8 mouse cellular contexts compared by ENCODE assay signal in the genomic region with DNA sequence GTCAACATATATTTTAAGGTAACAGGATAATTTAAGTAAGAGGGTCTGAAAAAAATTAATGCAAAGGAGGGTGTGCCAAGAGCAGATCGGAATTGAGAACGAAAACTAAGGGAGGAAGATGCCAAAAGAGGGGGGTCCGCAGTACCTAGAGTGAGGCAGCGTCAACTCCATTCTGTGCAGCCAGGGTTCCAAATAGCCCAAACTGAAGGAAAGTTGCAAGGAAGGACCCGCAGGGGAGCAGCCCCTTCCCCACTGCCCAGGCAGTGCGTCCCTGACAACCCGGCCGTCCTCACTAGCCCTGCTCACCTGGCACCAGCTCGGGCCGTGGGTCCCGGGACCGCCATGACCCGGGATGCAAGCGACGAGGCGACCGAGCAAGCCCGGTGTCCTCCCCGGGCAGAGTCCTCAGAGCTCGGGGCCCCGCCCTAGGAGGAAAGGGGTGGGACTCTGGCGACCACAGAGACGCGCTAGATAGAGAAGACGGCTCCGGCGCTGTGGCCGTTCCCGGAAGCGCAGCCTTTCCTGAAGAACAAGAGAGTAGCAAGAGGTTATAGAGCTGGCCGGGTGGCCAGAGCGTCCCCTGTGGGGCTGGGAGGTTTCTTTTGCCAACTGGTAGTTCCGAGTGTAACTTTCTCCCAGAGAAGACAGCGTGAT. TPM values are rescaled to one million over a fixed set of nuclear protein-coding genes. Genes with fewer than 3 reads are reported as not detected.
DNase-seq lines count a peak whose midpoint lies in the region; ATAC-seq and TF ChIP-seq lines count a peak whose summit lies in the region.

A gene (minus strand): TSS at position 437 of the 654 bp plus-strand sequence.

- H3K4me3 ChIP-seq in bone marrow, adult 2 months (replicated peaks; ENCODE audit: control insufficient read depth, low read depth, low read length), result peak within 1 kb of the TSS; percentile 94
- peak within 1 kb of the TSS; percentile 87 for H3K4me3 ChIP-seq in embryonic facial prominence, embryonic 15.5 days (replicated peaks)
- peak within 1 kb of the TSS; percentile 72 for H3K4me3 ChIP-seq in limb, embryonic 14.5 days (replicated peaks; ENCODE audit: low read length)
- H3K4me3 ChIP-seq in midbrain, postnatal 0 days (ENCODE audit: low read depth, low read length), result peak within 1 kb of the TSS; percentile 81

- peak within 1 kb of the TSS; percentile 67 for H3K4me2 ChIP-seq in embryonic facial prominence, embryonic 15.5 days (replicated peaks)
- H3K4me2 ChIP-seq in limb, embryonic 14.5 days (replicated peaks; ENCODE audit: low read depth, low read length, severe bottlenecking), result peak within 1 kb of the TSS; percentile 60
- H3K4me2 ChIP-seq in midbrain, postnatal 0 days (ENCODE audit: low read depth, low read length, poor library complexity, severe bottlenecking), result peak within 1 kb of the TSS; percentile 75

- ATAC-seq in embryonic facial prominence, embryonic 15.5 days (ENCODE audit: insufficient number of reproducible peaks, low FRiP score, low TSS enrichment, low read depth), result peak; percentile 99
- ATAC-seq in limb, embryonic 14.5 days (ENCODE audit: low FRiP score, low read depth), result peak; percentile 96
- ATAC-seq in midbrain, postnatal 0 days (ENCODE audit: low FRiP score), result peak; percentile 97

- peak; percentile 90; the same call in 1 of the 2 replicates for TF ChIP-seq POLR2A in bone marrow, adult 2 months (IDR thresholded peaks at IDR 0.05; ENCODE audit: borderline replicate concordance, control insufficient read depth, low read depth, low read length)
- peak; percentile 73; the same call in 1 of the 2 replicates for TF ChIP-seq POLR2A in limb, embryonic 14.5 days (IDR thresholded peaks at IDR 0.05; ENCODE audit: borderline replicate concordance, extremely low read depth, insufficient read depth, insufficient read length)

- WGBS in bone marrow, adult 2 months, result under 1% methylated on average over 34 of the region's 34 CpGs
- WGBS in embryonic facial prominence, embryonic 15.5 days, result under 1% methylated on average over 34 of the region's 34 CpGs
- WGBS in limb, embryonic 14.5 days, result under 1% methylated on average over 34 of the region's 34 CpGs
- WGBS in midbrain, postnatal 0 days, result under 1% methylated on average over 34 of the region's 34 CpGs

- peak within 1 kb of the TSS; percentile 91 for H3K9ac ChIP-seq in embryonic facial prominence, embryonic 15.5 days
- H3K9ac ChIP-seq in limb, embryonic 14.5 days (ENCODE audit: low read depth, low read length, severe bottlenecking), result peak within 1 kb of the TSS; percentile 81
- peak within 1 kb of the TSS; percentile 80 for H3K9ac ChIP-seq in midbrain, postnatal 0 days (replicated peaks; ENCODE audit: low read length, poor library complexity, severe bottlenecking)

- no peaks in the 10 kb centered on the region for H3K9me3 ChIP-seq in embryonic facial prominence, embryonic 15.5 days (replicated peaks)
- no peaks in the 10 kb centered on the region for H3K9me3 ChIP-seq in limb, embryonic 14.5 days (ENCODE audit: control insufficient read depth, low read length)
- H3K9me3 ChIP-seq in midbrain, postnatal 0 days (ENCODE audit: low read length), result no peaks in the 10 kb centered on the region

- no peaks in the 10 kb centered on the region; the same call in 1 of the 2 replicates for H3K4me1 ChIP-seq in bone marrow, adult 2 months (ENCODE audit: control insufficient read depth, insufficient read depth, low read length)
- H3K4me1 ChIP-seq in embryonic facial prominence, embryonic 15.5 days, result 0 out of 2 replicates have a peak, but pooled peaks cover 6% of the 10 kb centered on the region
- H3K4me1 ChIP-seq in limb, embryonic 14.5 days (ENCODE audit: control insufficient read depth, insufficient read depth, low read length), result peaks cover 2% of the 10 kb centered on the region; the same call in 1 of the 2 replicates
- no peaks in the 10 kb centered on the region; the same call in 1 of the 2 replicates for H3K4me1 ChIP-seq in midbrain, postnatal 0 days (ENCODE audit: insufficient read depth, low read length)

- DNase-seq in 416B (ENCODE audit: low read depth), result peak; percentile 95
- peak; percentile 95 for DNase-seq in heart, adult 8-10 months (ENCODE audit: low spot score)
- peak; percentile 98 for DNase-seq in kidney, adult 9 months
- peak; percentile 96 for DNase-seq in limb, embryonic 14.5 days (ENCODE audit: low spot score)
- DNase-seq in midbrain, postnatal 0 days (ENCODE audit: low spot score), result peak; percentile 93
- DNase-seq in spleen, postnatal 14 days (ENCODE audit: low spot score in 2 of 2), result peak; percentile 84 to 89

- H3K27me3 ChIP-seq in embryonic facial prominence, embryonic 15.5 days, result no peaks in the 10 kb centered on the region
- H3K27me3 ChIP-seq in limb, embryonic 14.5 days (ENCODE audit: control insufficient read depth, insufficient read depth, low read length), result no peaks in the 10 kb centered on the region
- no peaks in the 10 kb centered on the region for H3K27me3 ChIP-seq in midbrain, postnatal 0 days (ENCODE audit: insufficient read depth, low read length)

- peak within 1 kb of the TSS; percentile 54 for H3K27ac ChIP-seq in bone marrow, adult 2 months (ENCODE audit: control insufficient read depth, insufficient read depth, low read depth, low read length, poor library complexity)
- peak within 1 kb of the TSS; percentile 82 for H3K27ac ChIP-seq in embryonic facial prominence, embryonic 15.5 days (replicated peaks)
- peak within 1 kb of the TSS; percentile 61 for H3K27ac ChIP-seq in limb, embryonic 14.5 days (replicated peaks; ENCODE audit: low read depth, low read length)
- H3K27ac ChIP-seq in midbrain, postnatal 0 days (ENCODE audit: low read depth, low read length), result 0 out of 2 replicates have a peak within 1 kb of the TSS, but pooled peaks have one; percentile 12

- peaks cover 7% of the 10 kb centered on the region for H3K36me3 ChIP-seq in embryonic facial prominence, embryonic 15.5 days
- peaks cover 14% of the 10 kb centered on the region; the same call in 1 of the 2 replicates for H3K36me3 ChIP-seq in limb, embryonic 14.5 days (ENCODE audit: control insufficient read depth, insufficient read depth, low read length)
- H3K36me3 ChIP-seq in midbrain, postnatal 0 days (ENCODE audit: insufficient read depth, low read length), result peaks cover 6% of the 10 kb centered on the region; the same call in 1 of the 2 replicates

- TF ChIP-seq CTCF in bone marrow, adult 2 months (IDR thresholded peaks at IDR 0.05; ENCODE audit: control insufficient read depth, insufficient read depth, low read length), result peak; percentile 35; the same call in 1 of the 2 replicates
- TF ChIP-seq CTCF in midbrain, postnatal 0 days (IDR thresholded peaks at IDR 0.05), result peak; percentile 71

RNA-seq across cellular contexts. Expression of the gene that starts here (rescaled TPM):
- polyA plus RNA-seq in bone marrow, adult 2 months (2011; ENCODE audit: insufficient read depth, insufficient read length, low replicate concordance, missing spikeins), result 4.0 and 7.7 TPM in 2 replicates
- polyA plus RNA-seq in embryonic facial prominence, embryonic 15.5 days (2015; fragmentation: Nextera tagmentation; extraction: Ambion mirVana), result 13.4 and 17.0 TPM in 2 replicates
- 1 to 10 TPM; 4.8 to 6.5 (median 6.0) TPM for total RNA-seq in heart, adult 8-10 months (2022)
- 32.3 and 37.9 TPM in 2 replicates for polyA plus RNA-seq in limb, embryonic 14.5 days (2012; rRNA removed)
- polyA plus RNA-seq in limb, embryonic 14.5 days (2014; fragmentation: Nextera tagmentation; extraction: Ambion mirVana), result 11.5 and 12.5 TPM in 2 replicates
- 6.8 and 10.0 TPM in 2 replicates for total RNA-seq in midbrain, postnatal 0 days (2014; rRNA removed)
- polyA plus RNA-seq in midbrain, postnatal 0 days (2015; fragmentation: Nextera tagmentation; extraction: Ambion mirVana), result 9.0 and 10.4 TPM in 2 replicates

Comparison
In these comparisons a context has a peak if more than half of its experiments do, and no peak if none do; other contexts are left out.
1. Peak in every context shown above with its lines: DNase-seq, ATAC-seq, H3K4me3 ChIP-seq and H3K27ac ChIP-seq.
2. H3K27ac ChIP-seq: peak in every context shown above with its lines; median percentile 82 in embryonic facial prominence, embryonic 15.5 days; 61 in limb, embryonic 14.5 days; 54 in bone marrow, adult 2 months; 12 in midbrain, postnatal 0 days.